In genomic region chr2:173624667-173625066, GRCm38 (mm10) we compare ENCODE assay signal across 29 mouse cellular contexts. TPM values are rescaled to one million over a fixed set of nuclear protein-coding genes. Genes with fewer than 3 reads are reported as not detected.
DNase-seq lines count a peak whose midpoint lies in the region; ATAC-seq and TF ChIP-seq lines count a peak whose summit lies in the region.
"Had no signal": no experiment of that assay in that cellular context is flagged by ENCODE, and none has a peak within 500 bp of the region (broad histone marks: within the 10 kb centered on the region; RNA-seq: fewer than 3 reads in every experiment).

No protein-coding gene starts in this region.

- in situ Hi-C loops in CH12.LX (cut with MboI; ENCODE audit: low pct_ligation_motif_present, low pct_unique_long_range_greater_than_20kb, low sequenced_read_pairs): no loop called here

- no peaks in the 10 kb centered on the region for H3K27me3 ChIP-seq in lung, postnatal 0 days (replicated peaks; ENCODE audit: insufficient read depth, low read length)
- H3K27me3 ChIP-seq in CH12.LX (replicated peaks): no peaks in the 10 kb centered on the region
- H3K27me3 ChIP-seq in limb, embryonic 13.5 days: no peaks in the 10 kb centered on the region
- H3K27me3 ChIP-seq: embryonic facial prominence, embryonic 12.5 days; midbrain, embryonic 12.5 days; neural tube, embryonic 13.5 days had no signal

- peak; percentile 44 for DNase-seq in lung, postnatal 0 days (ENCODE audit: low spot score)
- no peak for DNase-seq in lung, adult 2 months
- no peak for DNase-seq in CH12.LX (ENCODE audit: extremely low read depth)
- DNase-seq in thymus, postnatal 14 days: peak; percentile 53
- DNase-seq in B cell, adult 2 months: no peak
- no peak for DNase-seq in gastrocnemius, postnatal 14 days
- DNase-seq: adrenal gland, adult 2 months; cerebellum, adult 2 months; cerebellum, postnatal 36 days; gastrocnemius, postnatal 10 days; heart, postnatal 10 days; kidney, adult 18-20 months; kidney, postnatal 25 days; lung, embryonic 14.5 days; spleen, adult 18-20 months had no signal

- dilution Hi-C loops in CH12.LX (cut with MboI; ENCODE audit: extremely low pct_ligation_motif_present, extremely low pct_unique_long_range_greater_than_20kb, low sequenced_read_pairs): no loop called here

- no peak overlapping the region for H3K4me2 ChIP-seq in lung, postnatal 0 days (replicated peaks; ENCODE audit: low read depth, low read length)
- H3K4me2 ChIP-seq in CH12.LX (ENCODE audit: insufficient read depth, low read depth, poor library complexity, severe bottlenecking): no peak overlapping the region
- H3K4me2 ChIP-seq in limb, embryonic 13.5 days (replicated peaks): no peak overlapping the region
- H3K4me2 ChIP-seq: embryonic facial prominence, embryonic 12.5 days; heart, embryonic 11.5 days; liver, embryonic 11.5 days; lung, embryonic 14.5 days; midbrain, embryonic 12.5 days; neural tube, embryonic 13.5 days had no signal

- no peaks in the 10 kb centered on the region for H3K36me3 ChIP-seq in lung, postnatal 0 days (ENCODE audit: insufficient read depth, low read length)
- H3K36me3 ChIP-seq in CH12.LX (replicated peaks in 1 of 2; ENCODE audit: control insufficient read depth in 1 of 2, insufficient read depth in 1 of 2, low read length in 1 of 2): peaks cover 0 to 2% of the 10 kb centered on the region in 2 experiments
- H3K36me3 ChIP-seq in limb, embryonic 13.5 days: peaks cover 11% of the 10 kb centered on the region
- H3K36me3 ChIP-seq: embryonic facial prominence, embryonic 12.5 days; midbrain, embryonic 12.5 days; neural tube, embryonic 13.5 days had no signal

- intact Hi-C loops in gastrocnemius, postnatal 14 days (cut with DNase I; ENCODE audit: low total_unique reads): no loop called here

- no peaks in the 10 kb centered on the region for H3K9me3 ChIP-seq in lung, postnatal 0 days (ENCODE audit: low read length)
- H3K9me3 ChIP-seq in CH12.LX (replicated peaks; ENCODE audit: low read length): no peaks in the 10 kb centered on the region
- H3K9me3 ChIP-seq in limb, embryonic 13.5 days: no peaks in the 10 kb centered on the region
- H3K9me3 ChIP-seq: embryonic facial prominence, embryonic 12.5 days; midbrain, embryonic 12.5 days; neural tube, embryonic 13.5 days had no signal

- no peak for TF ChIP-seq POLR2A in lung, adult 2 months (IDR thresholded peaks at IDR 0.05; ENCODE audit: borderline replicate concordance, extremely low read depth, low read depth, low read length)
- TF ChIP-seq POLR2A in CH12.LX (IDR thresholded peaks at IDR 0.05; ENCODE audit: low read depth, low read length): no peak

- no peak overlapping the region for H3K27ac ChIP-seq in lung, postnatal 0 days (ENCODE audit: low read length)
- H3K27ac ChIP-seq in CH12.LX (ENCODE audit: insufficient read depth, low read depth): no peak overlapping the region
- no peak overlapping the region for H3K27ac ChIP-seq in limb, embryonic 13.5 days
- H3K27ac ChIP-seq: embryonic facial prominence, embryonic 12.5 days; midbrain, embryonic 12.5 days; neural tube, embryonic 13.5 days had no signal

- no peak overlapping the region for H3K9ac ChIP-seq in lung, postnatal 0 days (replicated peaks; ENCODE audit: low read depth)
- no peak overlapping the region for H3K9ac ChIP-seq in CH12.LX (ENCODE audit: insufficient read depth, low read depth)
- no peak overlapping the region for H3K9ac ChIP-seq in limb, embryonic 13.5 days
- H3K9ac ChIP-seq: embryonic facial prominence, embryonic 12.5 days; lung, embryonic 14.5 days; midbrain, embryonic 12.5 days; neural tube, embryonic 13.5 days had no signal

- TF ChIP-seq EP300 in lung, postnatal 0 days (IDR thresholded peaks at IDR 0.05): no peak
- no peak for TF ChIP-seq EP300 in CH12.LX (IDR thresholded peaks at IDR 0.05; ENCODE audit: low read length)

- no peak overlapping the region for H3K4me3 ChIP-seq in lung, postnatal 0 days (ENCODE audit: low read depth, low read length)
- no peak overlapping the region for H3K4me3 ChIP-seq in lung, adult 2 months (replicated peaks; ENCODE audit: extremely low read depth, low read depth, low read length)
- no peak overlapping the region for H3K4me3 ChIP-seq in CH12.LX (replicated peaks in 1 of 3; ENCODE audit: low read depth in 2 of 3, low read length in 2 of 3, poor library complexity in 1 of 3)
- H3K4me3 ChIP-seq in limb, embryonic 13.5 days: no peak overlapping the region
- H3K4me3 ChIP-seq: embryonic facial prominence, embryonic 12.5 days; erythroblast, embryonic 14.5 days; midbrain, embryonic 12.5 days; neural tube, embryonic 13.5 days had no signal

- no peak for TF ChIP-seq CTCF in lung, postnatal 0 days (IDR thresholded peaks at IDR 0.05)
- TF ChIP-seq CTCF in lung, adult 2 months (IDR thresholded peaks at IDR 0.05; ENCODE audit: insufficient read depth, low read length): no peak
- no peak for TF ChIP-seq CTCF in CH12.LX (conservative IDR thresholded peaks at IDR 0.05 in 1 of 2, IDR thresholded peaks at IDR 0.05 in 1 of 2; ENCODE audit: low read depth in 2 of 2, low read length in 2 of 2)

- no peaks in the 10 kb centered on the region for H3K79me2 ChIP-seq in CH12.LX (replicated peaks; ENCODE audit: control insufficient read depth, extremely low read depth, insufficient read depth, poor library complexity, severe bottlenecking)

- peaks cover 3% of the 10 kb centered on the region; the same call in 1 of the 2 replicates for H3K4me1 ChIP-seq in lung, postnatal 0 days (ENCODE audit: insufficient read depth, low read depth, low read length)
- no peaks in the 10 kb centered on the region for H3K4me1 ChIP-seq in lung, adult 2 months (ENCODE audit: control insufficient read depth, insufficient read depth, low read length)
- H3K4me1 ChIP-seq in CH12.LX (ENCODE audit: control insufficient read depth in 1 of 2, insufficient read depth in 2 of 2): 0 out of 4 replicates have a peak, but pooled peaks cover 0 to 3% of the 10 kb centered on the region in 2 experiments
- H3K4me1 ChIP-seq in limb, embryonic 13.5 days: peaks cover 20% of the 10 kb centered on the region
- H3K4me1 ChIP-seq: embryonic facial prominence, embryonic 12.5 days; midbrain, embryonic 12.5 days had no signal

- 48% methylated on average over 7 of the region's 7 CpGs for WGBS in lung, postnatal 0 days
- WGBS in lung, adult 2 months: 44% methylated on average over 7 of the region's 7 CpGs
- WGBS in limb, embryonic 13.5 days: 36% methylated on average over 7 of the region's 7 CpGs

- no peak for TF ChIP-seq RAD21 in CH12.LX (IDR thresholded peaks at IDR 0.05; ENCODE audit: low read depth, low read length)

- peak; percentile 75 for ATAC-seq in lung, postnatal 0 days
- peak; percentile 54; the same call in 1 of the 2 replicates for ATAC-seq in limb, embryonic 13.5 days (ENCODE audit: low FRiP score, low read depth)
- ATAC-seq: forebrain, embryonic 14.5 days had no signal

TF ChIP-seq in CH12.LX, 34 proteins besides CTCF, POLR2A, EP300 and RAD21:
- TF ChIP-seq BHLHE40 (IDR thresholded peaks at IDR 0.05; ENCODE audit: low read depth, low read length) (peak; percentile 68), USF1 (IDR thresholded peaks at IDR 0.05; ENCODE audit: low read depth, low read length) (no peak), MAFK (IDR thresholded peaks at IDR 0.05; ENCODE audit: insufficient replicate concordance, low read length) (no peak), MAZ (IDR thresholded peaks at IDR 0.05; ENCODE audit: low read depth, low read length) (no peak)

RNA-seq across cellular contexts. Expression of gene Rab22a, which starts 34.9 kb away (rescaled TPM):
- 27.3 and 29.0 TPM in 2 replicates for polyA plus RNA-seq in lung, postnatal 0 days (2015; fragmentation: Nextera tagmentation; extraction: Ambion mirVana)
- polyA plus RNA-seq in lung, adult 2 months (2012; rRNA removed): 27.3 and 51.1 TPM in 2 replicates
- total RNA-seq in CH12.LX (2012; rRNA removed) (5.9 and 11.0 TPM in 2 replicates), CH12.LX (2014; rRNA removed) (7.9 and 9.3 TPM in 2 replicates)
- polyA plus RNA-seq in CH12.LX (2012; ENCODE audit: insufficient read length, low read depth): 15.3 and 16.9 TPM in 2 replicates
- polyA plus RNA-seq in limb, embryonic 13.5 days (2015; fragmentation: Nextera tagmentation; extraction: Ambion mirVana): 39.4 and 46.4 TPM in 2 replicates
- total RNA-seq in gastrocnemius, postnatal 14 days (2021): 10 to 100 TPM; 21.5 to 22.5 TPM

RNA-seq across cellular contexts. Expression of gene Ankrd60, which starts 46.5 kb away (rescaled TPM):
- polyA plus RNA-seq in lung, postnatal 0 days (2015; fragmentation: Nextera tagmentation; extraction: Ambion mirVana): not detected in 2 replicates
- polyA plus RNA-seq in lung, adult 2 months (2012; rRNA removed): not detected in 2 replicates
- total RNA-seq in CH12.LX (2012; rRNA removed) (not detected in 2 replicates), CH12.LX (2014; rRNA removed) (not detected in 2 replicates)
- not detected in 2 replicates for polyA plus RNA-seq in CH12.LX (2012; ENCODE audit: insufficient read length, low read depth)
- polyA plus RNA-seq in limb, embryonic 13.5 days (2015; fragmentation: Nextera tagmentation; extraction: Ambion mirVana): not detected in 2 replicates
- not detected for total RNA-seq in gastrocnemius, postnatal 14 days (2021)
- total RNA-seq: adrenal gland, adult 2 months; gastrocnemius, postnatal 10 days; heart, postnatal 10 days; left cerebral cortex, adult 18-20 months; left cerebral cortex, postnatal 36 days had no signal
- polyA plus RNA-seq: adrenal gland, adult 2 months; C2C12; cerebellum, adult 2 months; embryonic facial prominence, embryonic 12.5 days; erythroblast, embryonic 14.5 days; forebrain, embryonic 14.5 days; heart, embryonic 11.5 days; hindbrain, embryonic 11.5 days; liver, embryonic 11.5 days; lung, embryonic 14.5 days; midbrain, embryonic 12.5 days; neural tube, embryonic 13.5 days; stomach, embryonic 14.5 days; urinary bladder, adult 2 months had no signal

Comparison
In these comparisons a context has a peak if more than half of its experiments do, and no peak if none do; other contexts are left out.
1. DNase-seq: peak in lung, postnatal 0 days (single experiment) and thymus, postnatal 14 days (single experiment); none in lung, adult 2 months (single experiment), CH12.LX (single experiment), B cell, adult 2 months (0 of 2) and gastrocnemius, postnatal 14 days (single experiment).